Mouse (Mus musculus): ENCODE measurements around the gene Gm13030.
"Not testable (repeated sequence)": the region's sequence is repeated elsewhere in the genome, so short reads cannot be mapped to it uniquely, and the experiment has no call there.

The Gm13030 gene

GRCm38 (mm10) chr4:138866413-138866812, 7.4 kb downstream of the Gm13030 start:
- in situ Hi-C loops (cut with MboI, MseI), result loop anchor here in 1 of 2 experiments (10.0 kb wide), 1 partner anchor 552 kb away; no protein-coding TSS in a partner anchor

GRCm38 (mm10) chr4:138865991-138866390, 7.8 kb downstream of the Gm13030 start:
- in situ Hi-C loops (cut with MboI, MseI), result loop anchor here in 1 of 2 experiments (10.0 kb wide), 1 partner anchor 551 kb away; no protein-coding TSS in a partner anchor

- in situ Hi-C loops (cut with MboI, MseI), result loop anchor here in 1 of 2 experiments (10.0 kb wide), 1 partner anchor 550 kb away; no protein-coding TSS in a partner anchor
Observed at GRCm38 (mm10) chr4:138865092-138865491, 8.7 kb downstream of the Gm13030 start.

GRCm38 (mm10) chr4:138863344-138863998, 10.3 kb downstream of the Gm13030 start, which contains the start of gene Pla2g5:
Gene Pla2g5, minus strand, starts transcription at chr4:138863482.
- in situ Hi-C loops (cut with MboI, MseI), result loop anchor here in 1 of 2 experiments (10.0 kb wide), 1 partner anchor 549 kb away; no protein-coding TSS in a partner anchor

GRCm38 (mm10) chr4:138859728-138860127, 14.0 kb downstream of the Gm13030 start:
- in situ Hi-C loops (cut with MboI, MseI), result loop anchor here (5.0 to 10.0 kb wide), 3 partner anchors 407 to 545 kb away; partner anchors contain the start of gene Camk2n1 (in 1 of the 2)

GRCm38 (mm10) chr4:138859245-138859644, 14.5 kb downstream of the Gm13030 start:
- in situ Hi-C loops (cut with MboI, MseI), result loop anchor here (5.0 to 10.0 kb wide), 2 partner anchors 407 to 414 kb away; partner anchors contain the start of gene Camk2n1 (in 1 of the 2)

GRCm38 (mm10) chr4:138858446-138858845, 15.3 kb downstream of the Gm13030 start:
- in situ Hi-C loops (cut with MboI, MseI), result loop anchor here (5.0 to 10.0 kb wide), 2 partner anchors 406 to 414 kb away; partner anchors contain the start of gene Camk2n1 (in 1 of the 2)

- in situ Hi-C loops (cut with MboI, MseI), result loop anchor here (5.0 to 10.0 kb wide), 2 partner anchors 405 to 413 kb away; partner anchors contain the start of gene Camk2n1 (in 1 of the 2)
Observed at GRCm38 (mm10) chr4:138857576-138857975, 16.2 kb downstream of the Gm13030 start.

- in situ Hi-C loops (cut with MboI, MseI), result loop anchor here (5.0 to 10.0 kb wide), 2 partner anchors 404 to 412 kb away; partner anchors contain the start of gene Camk2n1 (in 1 of the 2)
Observed at GRCm38 (mm10) chr4:138856491-138856890, 17.3 kb downstream of the Gm13030 start.

- in situ Hi-C loops (cut with MboI, MseI), result loop anchor here (5.0 to 10.0 kb wide), 2 partner anchors 403 to 410 kb away; partner anchors contain the start of gene Camk2n1 (in 1 of the 2)
Observed at GRCm38 (mm10) chr4:138855092-138855632, 18.6 kb downstream of the Gm13030 start.

- in situ Hi-C loops (cut with MboI, MseI), result loop anchor here in 1 of 2 experiments (5.0 to 10.0 kb wide), 2 partner anchors 106 to 408 kb away; no protein-coding TSS in a partner anchor
Observed at GRCm38 (mm10) chr4:138852961-138853360, 20.8 kb downstream of the Gm13030 start.

- in situ Hi-C loops (cut with MboI, MseI), result loop anchor here in 1 of 2 experiments (5.0 to 10.0 kb wide), 2 partner anchors 104 to 407 kb away; no protein-coding TSS in a partner anchor
Observed at GRCm38 (mm10) chr4:138851463-138851862, 22.3 kb downstream of the Gm13030 start.

- in situ Hi-C loops (cut with MboI, MseI), result loop anchor here in 1 of 2 experiments (5.0 kb wide), 1 partner anchor 94 kb away; no protein-coding TSS in a partner anchor
Observed at GRCm38 (mm10) chr4:138841386-138841785, 32.4 kb downstream of the Gm13030 start.

GRCm38 (mm10) chr4:138840726-138841125, 33.0 kb downstream of the Gm13030 start:
- in situ Hi-C loops (cut with MboI, MseI), result loop anchor here in 1 of 2 experiments (5.0 kb wide), 1 partner anchor 93 kb away; no protein-coding TSS in a partner anchor

GRCm38 (mm10) chr4:138839806-138840205, 34.0 kb downstream of the Gm13030 start:
- in situ Hi-C loops (cut with MboI, MseI), result loop anchor here (5.0 to 10.0 kb wide), 2 partner anchors 93 to 1945 kb away; no protein-coding TSS in a partner anchor

GRCm38 (mm10) chr4:138827147-138827546, 46.6 kb downstream of the Gm13030 start:
- in situ Hi-C loops (cut with MboI, MseI), result no loop called here

GRCm38 (mm10) chr4:138825751-138826567, 47.8 kb downstream of the Gm13030 start:
- in situ Hi-C loops (cut with MboI, MseI), result no loop called here

GRCm38 (mm10) chr4:138824660-138825059, 49.1 kb downstream of the Gm13030 start:
- in situ Hi-C loops (cut with MboI, MseI), result no loop called here

GRCm38 (mm10) chr4:138824161-138824560, 49.6 kb downstream of the Gm13030 start:
- in situ Hi-C loops (cut with MboI, MseI), result not testable (repeated sequence)

GRCm38 (mm10) chr4:138821036-138821435, 52.7 kb downstream of the Gm13030 start:
- in situ Hi-C loops (cut with MboI, MseI), result no loop called here
